Mouse (Mus musculus) layer of hippocampus, adult 9-10 months (tissue): ENCODE measurements around the gene Fam193b.

Source experiments
- DNase-seq: peaks from one replicate; pipeline ENCODE4 v3.0.0; 2022; ENCODE audit warnings: low spot score

Gene Fam193b

GRCm38 (mm10) chr13:55527834-55528772 lies 42.8 kb downstream of the Fam193b start:
- DNase-seq = no peak

DNA sequence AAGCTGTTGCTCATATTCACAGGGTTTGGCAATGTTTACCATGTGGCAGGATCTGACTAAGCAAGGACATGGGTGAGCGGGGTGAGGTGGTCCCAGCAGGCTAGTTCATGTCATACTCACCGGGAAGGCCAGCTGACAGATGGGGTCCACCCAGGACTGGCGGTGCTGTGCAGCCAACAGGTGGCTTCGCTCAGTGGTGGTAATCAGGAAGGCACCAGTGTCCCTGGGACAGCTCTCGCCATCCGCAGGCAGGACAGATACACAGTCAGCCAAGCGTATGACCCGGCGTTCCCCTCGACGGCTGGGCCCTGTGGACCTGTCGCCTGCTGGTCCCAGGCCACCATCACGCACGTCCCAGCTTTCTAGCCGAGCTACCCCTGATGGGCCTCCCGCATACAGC lies 43.7 kb downstream of the Fam193b start:
- DNase-seq = no peak

- DNase-seq = no peak
Observed at GRCm38 (mm10) chr13:55525733-55526553, 45.0 kb downstream of the Fam193b start.

- no peak for DNase-seq
Observed at GRCm38 (mm10) chr13:55523951-55524600, 46.8 kb downstream of the Fam193b start.

DNA sequence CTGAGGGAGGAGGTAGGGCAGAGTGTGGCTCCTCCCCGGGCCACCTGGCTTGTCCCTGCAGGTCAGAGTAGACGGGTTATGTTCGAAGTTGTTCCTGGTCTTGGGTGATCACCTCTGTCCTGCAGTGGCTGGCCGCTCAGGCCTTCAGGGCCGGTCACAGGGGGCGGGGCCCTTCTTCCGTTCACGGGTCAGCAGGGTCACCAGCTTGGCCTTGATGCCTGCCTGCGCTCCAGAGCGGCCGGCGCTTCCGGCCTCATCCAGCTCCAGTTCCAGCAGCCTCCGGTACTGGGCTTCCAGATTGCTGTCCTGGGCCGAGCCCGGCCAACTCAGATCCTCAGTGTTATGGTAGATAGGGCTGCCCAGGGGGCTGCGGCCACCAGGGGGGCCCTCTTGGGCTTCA lies 47.6 kb downstream of the Fam193b start:
- DNase-seq = no peak

- DNase-seq = no peak
Observed at GRCm38 (mm10) chr13:55522730-55523129, 48.2 kb downstream of the Fam193b start.

DNA sequence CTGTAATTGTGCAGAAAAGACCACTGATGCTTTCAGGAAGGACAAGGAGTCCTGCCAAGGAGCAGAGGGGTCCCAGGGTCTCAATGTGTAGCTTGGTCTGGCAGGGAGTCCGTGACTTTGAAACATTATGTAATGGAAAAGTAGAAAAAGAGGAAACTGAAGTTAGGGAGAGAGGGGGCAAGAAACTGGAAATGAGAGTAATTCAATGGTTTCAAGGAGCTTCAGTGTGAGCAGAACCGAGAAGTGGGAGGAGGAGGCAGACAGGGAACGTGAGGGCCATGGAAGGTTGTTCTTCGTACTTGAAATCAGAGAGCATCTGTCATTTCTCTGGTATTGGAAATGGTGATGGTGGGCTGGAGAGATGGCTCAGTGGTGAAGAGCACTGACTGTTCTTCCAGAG lies 51.3 kb downstream of the Fam193b start:
- no peak for DNase-seq

DNA sequence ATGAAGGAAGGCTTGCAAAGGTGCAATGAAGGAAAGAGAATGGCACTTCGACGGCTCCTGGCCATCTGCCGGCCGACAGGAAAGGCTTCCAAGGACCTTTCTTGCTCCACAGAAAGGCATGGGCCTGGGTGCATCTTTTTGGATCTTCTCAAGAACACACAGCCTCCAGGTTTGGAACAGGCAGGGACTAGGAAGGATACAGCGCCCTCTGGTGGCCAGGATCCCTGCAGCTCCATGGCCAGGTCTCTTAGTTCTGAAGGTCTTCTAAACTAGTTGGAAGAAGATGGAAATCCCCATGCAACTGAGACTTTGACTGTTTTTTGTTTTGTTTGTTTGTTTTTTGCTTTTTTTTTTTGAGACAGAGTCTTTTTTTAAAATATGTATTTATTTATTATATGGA lies 54.0 kb downstream of the Fam193b start:
- peak; percentile 86 for DNase-seq

DNA sequence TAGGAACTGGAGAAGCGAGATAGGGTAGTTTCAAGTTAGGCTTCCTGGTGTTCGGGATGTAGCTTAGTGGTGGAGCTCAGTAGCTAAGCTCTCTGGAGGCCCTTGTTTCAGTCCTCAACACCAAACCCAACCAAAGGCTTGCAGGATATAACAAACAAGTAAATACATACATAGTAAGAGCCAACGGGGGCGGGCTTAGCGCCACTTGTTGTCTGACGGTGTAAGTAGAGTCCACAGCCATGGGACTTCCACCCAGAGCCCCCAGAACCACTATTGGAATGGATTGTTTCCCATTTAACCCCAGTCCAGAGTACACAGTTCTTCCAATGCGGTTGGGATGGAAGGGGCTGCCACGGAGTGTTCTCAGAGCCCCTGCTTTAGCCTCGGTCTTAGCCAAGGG lies 57.1 kb downstream of the Fam193b start:
- no peak for DNase-seq

DNA sequence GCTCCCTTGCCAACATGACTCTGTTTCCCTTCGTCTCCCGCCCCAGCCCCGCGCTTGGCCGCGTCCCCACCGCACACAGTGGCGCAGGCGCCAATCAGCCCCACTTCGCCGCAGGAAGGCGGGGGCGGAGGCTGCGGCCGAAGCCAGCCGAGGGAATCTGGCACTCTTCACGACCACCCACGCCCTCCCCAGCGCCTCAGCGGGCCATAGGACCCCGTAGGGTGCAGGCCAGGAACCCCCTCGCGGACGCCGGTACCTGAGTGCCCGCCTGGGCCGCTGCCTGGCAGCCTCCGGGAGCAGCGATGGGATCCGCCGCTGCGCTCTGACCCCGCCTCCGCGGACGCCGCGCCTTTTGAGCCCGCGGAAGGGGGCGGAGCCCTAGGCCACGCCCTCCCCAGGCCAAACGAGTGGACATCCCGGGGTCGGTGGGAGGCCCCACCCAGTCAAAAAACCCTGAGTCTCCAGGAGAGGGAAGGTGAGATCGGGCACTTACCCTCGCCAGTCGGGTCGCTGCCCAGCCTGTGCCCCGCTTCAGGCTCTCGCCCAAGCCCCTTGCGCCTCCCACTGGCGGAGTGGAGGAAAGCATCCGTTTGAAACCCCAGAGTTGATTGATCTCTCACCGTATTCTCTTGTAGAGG lies 57.7 kb downstream of the Fam193b start, which contains the start of gene Pdlim7:
Gene Pdlim7 (minus strand): TSS at position 566 of the 638 bp plus-strand sequence.
- no peak for DNase-seq

DNA sequence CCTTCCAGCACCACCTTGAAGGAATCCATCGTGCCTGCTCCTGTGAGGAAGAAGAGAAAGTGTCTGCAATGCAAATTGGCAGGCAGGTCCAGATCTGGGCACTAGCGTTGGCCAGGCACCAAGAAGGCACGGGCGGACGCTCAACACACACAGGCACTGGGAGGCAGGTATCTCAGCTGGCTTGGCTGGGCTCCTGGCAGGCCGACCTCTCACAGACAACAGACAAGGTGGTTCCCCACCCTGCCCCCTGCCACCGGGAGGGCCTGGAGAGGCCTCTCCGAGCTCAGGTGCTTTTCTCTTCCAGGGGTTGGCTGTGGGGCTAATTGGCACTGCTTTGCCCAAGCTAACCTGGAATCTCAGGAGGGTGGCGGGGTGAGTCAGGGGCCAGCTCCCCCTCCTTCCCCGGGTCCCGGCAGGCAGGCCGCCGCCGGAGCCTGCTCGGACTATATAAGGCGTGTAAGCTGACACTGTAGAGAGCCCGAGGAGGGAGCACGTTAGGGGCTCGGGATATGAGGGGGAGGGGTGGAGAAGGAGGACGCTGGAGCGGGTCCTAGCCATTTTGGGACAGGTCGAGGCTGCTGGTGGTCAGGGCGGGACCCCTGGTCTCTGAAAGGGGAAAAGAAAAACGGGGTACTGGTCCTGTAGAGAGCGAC lies 58.4 kb downstream of the Fam193b start:
- DNase-seq = no peak

- DNase-seq = no peak
Observed at GRCm38 (mm10) chr13:55511492-55511861, 59.4 kb downstream of the Fam193b start.

GRCm38 (mm10) chr13:55510668-55511491 lies 60.0 kb downstream of the Fam193b start:
- no peak for DNase-seq

- DNase-seq = no peak
Observed at GRCm38 (mm10) chr13:55510332-55510667, 60.6 kb downstream of the Fam193b start.

DNA sequence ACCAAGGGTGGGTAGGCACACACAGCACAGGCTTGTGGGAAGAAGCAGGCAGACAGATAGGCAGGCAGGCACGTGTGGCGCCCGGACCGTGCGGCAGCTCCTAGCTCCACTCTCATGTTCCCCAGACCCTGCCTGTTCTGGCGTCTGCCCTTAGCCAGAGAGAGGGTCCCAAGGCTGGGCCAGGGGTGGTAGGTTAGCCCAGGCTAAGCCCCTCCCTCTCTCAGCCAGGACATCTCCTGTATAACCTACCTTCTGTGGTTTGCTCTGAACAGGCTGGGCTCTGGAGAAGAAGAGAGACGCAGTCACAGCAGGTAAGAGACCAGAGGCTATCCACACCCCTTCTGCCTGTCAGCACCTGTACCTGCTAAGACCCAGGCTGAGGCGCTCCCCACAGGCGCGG lies 62.4 kb downstream of the Fam193b start:
- no peak for DNase-seq

GRCm38 (mm10) chr13:55507877-55508276 lies 63.0 kb downstream of the Fam193b start:
- DNase-seq = no peak

GRCm38 (mm10) chr13:55506697-55507096 lies 64.2 kb downstream of the Fam193b start:
- DNase-seq = no peak

DNA sequence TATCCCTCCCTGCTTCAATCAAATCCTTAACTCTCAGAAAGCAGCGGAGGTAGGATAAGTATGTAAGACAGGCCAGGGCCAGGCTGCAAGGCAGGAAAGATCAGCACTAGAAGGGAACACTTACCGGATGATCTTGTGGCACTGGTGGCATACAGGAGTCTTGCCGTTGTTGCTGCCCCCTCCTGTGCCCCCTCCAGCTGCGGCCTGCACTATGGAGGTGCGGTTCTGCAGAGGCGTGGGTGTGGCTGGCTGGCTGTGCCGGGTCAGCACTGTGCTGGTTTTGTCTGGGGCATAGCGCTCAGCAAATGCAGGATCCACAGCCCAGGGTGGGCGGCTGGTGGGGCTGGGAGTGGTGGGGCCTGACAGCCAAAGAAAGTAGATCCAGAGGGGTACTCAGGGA lies 65.1 kb downstream of the Fam193b start:
- DNase-seq = no peak

GRCm38 (mm10) chr13:55504390-55504789 lies 66.5 kb downstream of the Fam193b start:
- DNase-seq = no peak

DNA sequence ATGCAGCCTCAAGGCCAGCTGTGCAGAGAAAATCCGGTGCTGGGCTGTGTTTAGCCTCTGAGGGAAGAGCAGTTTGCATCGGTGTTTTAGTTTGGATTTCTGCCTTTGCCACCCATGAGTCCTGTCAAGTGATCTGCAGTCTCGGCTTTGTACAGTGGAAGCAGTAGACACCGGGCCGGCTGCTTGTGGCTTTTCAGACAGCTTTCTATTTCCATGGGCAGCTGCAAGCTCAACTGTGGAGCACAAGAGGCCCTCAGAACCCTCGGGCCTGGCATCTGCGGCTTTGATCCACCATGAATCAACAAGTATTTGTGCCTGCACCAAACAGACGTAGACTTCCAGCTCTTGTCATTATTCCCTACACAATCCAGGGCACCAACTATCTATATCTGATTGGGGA lies 68.5 kb downstream of the Fam193b start:
- DNase-seq = no peak

- no peak for DNase-seq
Observed at GRCm38 (mm10) chr13:55500575-55500974, 70.3 kb downstream of the Fam193b start.
